Mouse (Mus musculus): ENCODE measurements at regions not wholly inside any gene's neighbourhood (a gene's known extent, or its start where the extent isn't known, plus 50 kb on each side); places are given as distances from the start of the nearest gene placed in this dataset.

- no peak overlapping the region for H3K27ac ChIP-seq (ENCODE audit: low read length)
- no peaks in the 10 kb centered on the region for H3K9me3 ChIP-seq (ENCODE audit: control insufficient read depth, low read depth, low read length)
- no peaks in the 10 kb centered on the region for H3K27me3 ChIP-seq (ENCODE audit: control insufficient read depth, insufficient read depth, low read length)
- no peak overlapping the region for H3K4me2 ChIP-seq (replicated peaks; ENCODE audit: low read depth, low read length)
- no peaks in the 10 kb centered on the region for H3K36me3 ChIP-seq (ENCODE audit: control insufficient read depth, insufficient read depth, low read length)
- ATAC-seq (ENCODE audit: insufficient number of reproducible peaks, insufficient read depth, low FRiP score, low read depth): no peak
- H3K9ac ChIP-seq (replicated peaks; ENCODE audit: low read depth, low read length): no peak overlapping the region
- no peak overlapping the region for H3K4me3 ChIP-seq (ENCODE audit: low read depth, low read length)
- 32% methylated on average over 5 of the region's 5 CpGs for WGBS
- no peaks in the 10 kb centered on the region for H3K4me1 ChIP-seq (ENCODE audit: control insufficient read depth, insufficient read depth, low read length)
These were observed 511.4 kb upstream of the Adarb2 start for GRCm38 (mm10) chr13:7691232-7691631.

GRCm38 (mm10) chr13:7697647-7698365 is 504.9 kb upstream of the Adarb2 start:
- no peaks in the 10 kb centered on the region for H3K9me3 ChIP-seq (ENCODE audit: control insufficient read depth, low read depth, low read length)
- H3K36me3 ChIP-seq (ENCODE audit: control insufficient read depth, insufficient read depth, low read length): no peaks in the 10 kb centered on the region
- no peaks in the 10 kb centered on the region for H3K4me1 ChIP-seq (ENCODE audit: control insufficient read depth, insufficient read depth, low read length)
- H3K27me3 ChIP-seq (ENCODE audit: control insufficient read depth, insufficient read depth, low read length): no peaks in the 10 kb centered on the region
- no peak overlapping the region for H3K9ac ChIP-seq (replicated peaks; ENCODE audit: low read depth, low read length)
- ATAC-seq (ENCODE audit: insufficient number of reproducible peaks, insufficient read depth, low FRiP score, low read depth): 0 out of 2 replicates have a peak, but pooled peaks have one; percentile 28
- H3K4me3 ChIP-seq (ENCODE audit: low read depth, low read length): no peak overlapping the region
- 47% methylated on average over 4 of the region's 4 CpGs for WGBS
- no peak overlapping the region for H3K4me2 ChIP-seq (replicated peaks; ENCODE audit: low read depth, low read length)
- H3K27ac ChIP-seq (ENCODE audit: low read length): no peak overlapping the region

GRCm38 (mm10) chr13:7721558-7721957 is 481.1 kb upstream of the Adarb2 start:
- WGBS: 47% methylated on average over 2 of the region's 2 CpGs
- H3K4me1 ChIP-seq (ENCODE audit: control insufficient read depth, insufficient read depth, low read length): no peaks in the 10 kb centered on the region
- no peak overlapping the region for H3K9ac ChIP-seq (replicated peaks; ENCODE audit: low read depth, low read length)
- H3K27me3 ChIP-seq (ENCODE audit: control insufficient read depth, insufficient read depth, low read length): no peaks in the 10 kb centered on the region
- no peaks in the 10 kb centered on the region for H3K9me3 ChIP-seq (ENCODE audit: control insufficient read depth, low read depth, low read length)
- H3K4me2 ChIP-seq (replicated peaks; ENCODE audit: low read depth, low read length): no peak overlapping the region
- ATAC-seq (ENCODE audit: insufficient number of reproducible peaks, insufficient read depth, low FRiP score, low read depth): no peak
- no peak overlapping the region for H3K4me3 ChIP-seq (ENCODE audit: low read depth, low read length)
- H3K27ac ChIP-seq (ENCODE audit: low read length): no peak overlapping the region
- no peaks in the 10 kb centered on the region for H3K36me3 ChIP-seq (ENCODE audit: control insufficient read depth, insufficient read depth, low read length)

GRCm38 (mm10) chr13:7749688-7750087 is 453.0 kb upstream of the Adarb2 start:
- H3K9me3 ChIP-seq (ENCODE audit: control insufficient read depth, low read depth, low read length): no peaks in the 10 kb centered on the region
- 89% methylated on average over 1 of the region's 1 CpGs for WGBS

GRCm38 (mm10) chr13:7785252-7785651 is 417.4 kb upstream of the Adarb2 start:
- no peak overlapping the region for H3K4me2 ChIP-seq (replicated peaks; ENCODE audit: low read depth, low read length)
- H3K4me1 ChIP-seq (ENCODE audit: control insufficient read depth, insufficient read depth, low read length): no peaks in the 10 kb centered on the region
- no peak overlapping the region for H3K27ac ChIP-seq (ENCODE audit: low read length)
- no peaks in the 10 kb centered on the region for H3K27me3 ChIP-seq (ENCODE audit: control insufficient read depth, insufficient read depth, low read length)
- 84% methylated on average over 3 of the region's 3 CpGs for WGBS
- no peaks in the 10 kb centered on the region for H3K9me3 ChIP-seq (ENCODE audit: control insufficient read depth, low read depth, low read length)
- H3K9ac ChIP-seq (replicated peaks; ENCODE audit: low read depth, low read length): no peak overlapping the region
- H3K4me3 ChIP-seq (ENCODE audit: low read depth, low read length): no peak overlapping the region
- no peaks in the 10 kb centered on the region for H3K36me3 ChIP-seq (ENCODE audit: control insufficient read depth, insufficient read depth, low read length)
- no peak for ATAC-seq (ENCODE audit: insufficient number of reproducible peaks, insufficient read depth, low FRiP score, low read depth)

More at GRCm38 (mm10) chr13:7749688-7750087, 453.0 kb upstream of the Adarb2 start:
- no peak overlapping the region for H3K9ac ChIP-seq (replicated peaks; ENCODE audit: low read depth, low read length)
- H3K36me3 ChIP-seq (ENCODE audit: control insufficient read depth, insufficient read depth, low read length): no peaks in the 10 kb centered on the region
- H3K4me2 ChIP-seq (replicated peaks; ENCODE audit: low read depth, low read length): no peak overlapping the region
- no peaks in the 10 kb centered on the region for H3K4me1 ChIP-seq (ENCODE audit: control insufficient read depth, insufficient read depth, low read length)
- ATAC-seq (ENCODE audit: insufficient number of reproducible peaks, insufficient read depth, low FRiP score, low read depth): no peak
- no peaks in the 10 kb centered on the region for H3K27me3 ChIP-seq (ENCODE audit: control insufficient read depth, insufficient read depth, low read length)
- no peak overlapping the region for H3K4me3 ChIP-seq (ENCODE audit: low read depth, low read length)
- H3K27ac ChIP-seq (ENCODE audit: low read length): no peak overlapping the region

- H3K27me3 ChIP-seq (ENCODE audit: control insufficient read depth, insufficient read depth, low read length): no peaks in the 10 kb centered on the region
- no peak overlapping the region for H3K27ac ChIP-seq (ENCODE audit: low read length)
- no peaks in the 10 kb centered on the region for H3K4me1 ChIP-seq (ENCODE audit: control insufficient read depth, insufficient read depth, low read length)
- no peaks in the 10 kb centered on the region for H3K36me3 ChIP-seq (ENCODE audit: control insufficient read depth, insufficient read depth, low read length)
- H3K9me3 ChIP-seq (ENCODE audit: control insufficient read depth, low read depth, low read length): no peaks in the 10 kb centered on the region
- 74% methylated on average over 2 of the region's 2 CpGs for WGBS
- H3K9ac ChIP-seq (replicated peaks; ENCODE audit: low read depth, low read length): no peak overlapping the region
- no peak for ATAC-seq (ENCODE audit: insufficient number of reproducible peaks, insufficient read depth, low FRiP score, low read depth)
- no peak overlapping the region for H3K4me2 ChIP-seq (replicated peaks; ENCODE audit: low read depth, low read length)
- no peak overlapping the region for H3K4me3 ChIP-seq (ENCODE audit: low read depth, low read length)
These were observed 412.6 kb upstream of the Adarb2 start for GRCm38 (mm10) chr13:7790069-7790468.
